Mouse (Mus musculus) B cell, adult (primary cell): ENCODE data around the gene Efcab8. TPM values are rescaled to one million over a fixed set of nuclear protein-coding genes. Genes with fewer than 3 reads are reported as not detected.

Experiments
- total RNA-seq: library from RNA; stranded (reverse); gene quantifications from 4 replicates; pipeline ENCODE4 v1.2.4, GENCODE M21; 2023; ENCODE audit not compliant: inconsistent age

Efcab8 gene
- 0.60 to 2.2 TPM (median 1.2 TPM) in 4 replicates for total RNA-seq

GRCm38 (mm10) chr2:153779394-153779981 lies at the start of gene Efcab8:
Efcab8 (plus strand) TSS chr2:153779931.

GRCm38 (mm10) chr2:153740500-153741436 lies 39.0 kb upstream of the Efcab8 start, which contains the start of gene Mapre1:
Mapre1 (plus strand) TSS chr2:153741274.

GRCm38 (mm10) chr2:153870984-153871383 lies 91.3 kb downstream of the Efcab8 start, which contains the start of gene Sun5:
Sun5 (minus strand) TSS chr2:153871084.

DNA sequence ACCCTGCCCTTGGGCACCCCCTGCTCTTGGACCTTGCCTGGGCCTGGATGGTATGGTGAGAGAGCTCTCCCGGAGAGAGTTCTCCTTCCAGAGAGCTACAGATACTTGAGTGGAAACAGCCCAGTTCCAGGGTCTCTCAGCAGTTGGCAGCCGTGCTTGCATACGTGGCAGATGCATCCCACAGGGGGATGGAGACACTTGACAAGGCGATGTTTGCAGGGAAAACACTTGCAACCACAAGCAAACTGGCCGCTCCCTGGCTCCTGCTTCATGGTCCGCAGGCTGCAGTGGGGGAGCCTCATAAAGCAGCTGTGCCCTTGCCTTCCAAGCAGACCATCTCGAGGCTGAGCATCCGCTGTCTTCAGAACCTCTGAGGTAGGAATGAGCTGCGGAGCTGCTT lies 95.0 kb downstream of the Efcab8 start, which contains the start of gene Bpifb2:
Gene Bpifb2, plus strand, starts transcription at position 301 of the 400 bp plus-strand sequence.

Other genes starting within 250 kb of the Efcab8 start
- gene Nol4l, start 250.0 kb upstream of the Efcab8 start, total RNA-seq: 0.27 to 1.0 TPM (median 0.52 TPM) in 4 replicates
- gene Commd7, start 147.2 kb upstream of the Efcab8 start, total RNA-seq: 32.1 to 34.8 TPM (median 33.8 TPM) in 4 replicates
- gene Dnmt3b, start 130.5 kb upstream of the Efcab8 start, total RNA-seq: 6.0 to 10.0 TPM (median 7.9 TPM) in 4 replicates
- gene Dnmt3c, start 83.3 kb upstream of the Efcab8 start, total RNA-seq: not detected in 4 replicates
- gene Mapre1, start 38.7 kb upstream of the Efcab8 start, total RNA-seq: 130 to 153 TPM (median 139 TPM) in 4 replicates
- not detected in 4 replicates for gene Sun5, start 91.2 kb downstream of the Efcab8 start, total RNA-seq
- 0.51 TPM in 1 of 4 replicates, not detected in the others for gene Bpifb2, start 95.1 kb downstream of the Efcab8 start, total RNA-seq
- gene Bpifb6, start 120.5 kb downstream of the Efcab8 start, total RNA-seq: not detected in 4 replicates
- not detected in 4 replicates for gene Bpifb3, start 138.3 kb downstream of the Efcab8 start, total RNA-seq
- not detected in 4 replicates for gene Bpifb4, start 158.3 kb downstream of the Efcab8 start, total RNA-seq
- gene Bpifa6, start 195.0 kb downstream of the Efcab8 start, total RNA-seq: not detected in 4 replicates
- gene Bpifa2, start 228.3 kb downstream of the Efcab8 start, total RNA-seq: not detected in 4 replicates